Mouse (Mus musculus): ENCODE results near the gene Scyl1.

Gene Scyl1

DNA sequence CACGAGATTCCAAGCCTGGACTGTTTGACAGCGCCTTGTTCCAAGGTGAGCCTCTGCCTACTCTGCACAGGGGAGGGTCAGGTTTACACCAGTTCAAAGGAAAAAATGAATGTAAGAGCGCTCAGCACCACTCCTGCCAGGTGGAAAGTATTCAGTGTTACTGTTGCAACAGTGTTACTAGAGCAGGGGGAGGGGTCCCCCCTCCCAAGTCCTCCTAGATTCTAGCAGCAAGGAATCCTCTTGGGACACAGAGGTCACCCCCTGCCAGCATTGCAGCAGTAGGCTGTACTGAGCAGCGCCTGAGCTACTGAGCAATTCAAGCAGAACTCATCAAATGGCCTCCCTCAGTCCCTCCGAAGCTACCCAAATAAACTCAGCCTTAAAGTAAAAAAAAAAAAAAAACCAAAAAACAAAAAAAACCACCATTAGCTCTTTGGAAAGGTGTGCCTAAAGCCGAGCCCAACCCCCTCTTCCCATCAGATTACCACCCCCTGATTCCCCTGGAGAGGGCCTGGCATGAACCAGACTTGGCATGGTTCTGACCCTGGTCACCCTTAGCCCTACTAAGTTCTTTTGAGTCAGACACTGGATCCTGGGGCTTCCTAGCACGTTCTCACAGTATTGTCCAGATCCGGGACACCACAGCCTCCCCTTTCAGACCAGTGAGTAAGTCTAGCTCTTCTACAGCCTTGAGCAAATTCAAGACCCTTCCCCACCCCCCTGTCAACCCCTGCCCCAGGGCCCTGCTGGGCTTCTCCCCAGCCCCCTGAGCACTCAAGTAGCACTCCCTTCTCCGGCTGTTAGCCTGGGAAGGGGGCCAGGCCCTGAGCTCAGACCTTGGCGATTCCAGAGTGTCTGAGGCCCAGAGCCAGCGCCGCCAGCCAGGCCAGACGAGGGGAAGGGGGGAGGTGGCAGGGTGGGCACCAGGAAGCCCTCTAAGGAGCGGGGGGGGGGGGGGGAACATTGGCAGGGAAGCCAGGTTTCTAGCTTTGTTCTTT, 30.6 kb downstream of the Scyl1 start, which contains the start of gene Ltbp3:
TSS of gene Ltbp3 (plus strand) at position 585 of the 998 bp plus-strand sequence.
- DNase-seq: no peak

DNA sequence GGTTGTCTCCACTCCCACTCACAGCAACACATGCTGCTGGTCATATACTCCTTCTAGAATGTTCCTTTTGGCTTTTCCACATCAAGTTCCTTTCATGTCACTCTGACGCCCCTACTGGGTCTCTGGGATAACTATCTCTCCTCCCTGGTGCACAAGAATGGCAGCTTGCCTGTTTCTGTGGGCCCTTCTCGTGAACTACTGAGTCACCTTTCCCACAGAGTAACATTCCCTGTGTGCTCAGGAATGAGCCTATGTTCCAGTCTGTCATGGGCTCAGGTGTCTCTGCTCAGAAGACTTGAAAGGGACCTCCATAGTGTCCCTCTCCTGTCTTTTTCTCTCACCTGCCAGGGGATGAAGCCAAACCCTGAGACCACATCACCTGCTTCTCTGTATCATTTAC, 31.8 kb downstream of the Scyl1 start:
- DNase-seq: no peak

DNA sequence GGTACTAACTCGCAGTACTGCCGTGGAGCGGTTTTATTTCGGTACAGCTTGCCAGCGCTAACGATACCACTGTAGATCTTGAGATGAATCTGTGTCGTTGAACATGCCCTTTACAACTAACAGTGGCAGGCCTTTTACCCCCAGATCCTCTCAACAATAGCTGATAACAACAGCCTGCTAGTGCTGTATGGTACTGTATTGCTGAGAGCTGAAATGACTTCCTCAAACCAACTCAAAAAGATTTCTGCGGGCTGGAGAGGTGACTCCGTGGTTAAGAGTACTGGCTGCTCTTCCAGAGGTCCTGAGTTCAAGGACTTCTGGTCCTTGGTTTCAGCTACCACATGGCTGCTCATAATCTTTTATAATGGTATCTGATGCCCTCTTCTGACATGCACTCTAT, 36.9 kb downstream of the Scyl1 start:
- no peak for DNase-seq

DNA sequence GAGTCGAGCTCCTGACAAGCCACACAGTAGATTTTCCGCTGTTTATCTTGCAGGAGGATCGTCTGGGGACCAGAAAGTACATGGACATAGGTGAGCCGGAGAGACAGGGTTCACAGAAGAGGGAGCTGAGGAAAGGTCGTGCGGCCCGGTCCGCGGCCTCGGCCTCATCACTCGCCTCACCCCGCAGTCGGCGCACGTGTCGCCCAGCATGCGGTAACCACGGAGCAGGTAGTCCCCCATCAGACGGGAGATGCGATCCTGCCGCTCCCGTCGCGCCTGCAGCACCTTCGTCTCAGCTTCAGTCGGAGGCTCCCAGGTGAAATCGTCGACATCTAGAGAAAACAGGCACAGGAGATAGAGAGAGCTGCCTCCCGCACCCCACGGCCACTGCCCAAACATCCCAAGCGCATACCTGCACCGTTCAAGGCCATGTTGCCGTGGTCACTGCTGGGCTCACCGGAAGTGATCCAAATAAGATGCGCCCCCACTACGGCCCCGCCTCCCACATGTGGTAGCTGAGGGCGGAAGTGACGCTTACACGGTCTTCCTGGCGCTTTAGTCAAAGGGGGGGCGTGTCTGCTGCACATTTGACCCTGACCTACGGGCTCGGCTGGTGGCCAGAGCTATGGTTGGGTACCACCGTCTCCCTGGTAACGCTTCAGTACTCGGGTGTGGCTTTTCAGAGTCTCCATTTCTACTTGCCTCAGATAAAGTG, 39.8 kb downstream of the Scyl1 start:
- peak; percentile 95 to 96 for DNase-seq

DNA sequence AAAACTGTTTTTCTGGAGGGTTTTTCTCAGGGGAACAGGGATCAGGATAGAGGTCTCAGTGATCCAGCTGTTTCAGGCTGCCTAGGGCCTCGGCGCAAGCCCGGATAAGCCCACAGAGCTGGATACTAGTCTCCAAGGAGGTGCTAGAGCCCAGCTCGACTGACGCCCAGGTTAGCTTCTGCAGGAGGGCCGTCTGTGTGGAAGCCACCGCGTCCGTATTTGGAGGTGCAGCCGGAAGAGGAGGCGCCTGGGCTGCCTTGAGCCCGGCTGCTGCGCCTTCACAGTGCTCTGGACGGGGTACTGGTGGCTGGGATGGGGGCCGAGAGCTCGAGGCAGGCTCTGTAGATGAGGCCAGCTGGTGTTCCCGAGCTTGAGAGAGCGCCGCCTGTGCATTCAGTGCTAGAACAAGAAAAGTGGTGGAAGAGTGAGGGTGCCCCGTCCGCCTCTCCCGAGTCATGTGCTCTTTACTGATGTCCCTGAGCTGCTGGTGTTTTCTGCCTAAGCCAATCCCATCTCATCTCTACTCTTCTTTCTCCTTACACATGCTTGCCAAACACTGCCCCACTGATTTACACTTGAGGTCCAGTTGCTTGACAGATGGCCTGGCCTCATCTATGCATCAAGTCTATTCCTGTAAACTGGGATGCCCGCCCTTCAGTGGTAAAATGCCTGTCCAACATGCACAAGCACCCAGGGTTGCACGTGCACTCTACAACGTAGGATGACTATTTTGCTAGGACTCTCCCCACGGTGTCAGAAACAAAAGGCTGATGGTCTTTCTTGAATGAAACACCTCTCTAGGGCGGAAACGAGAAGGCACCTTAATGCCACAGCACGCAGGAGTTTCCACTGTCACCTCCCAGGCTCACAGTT, 40.7 kb downstream of the Scyl1 start:
- peak; percentile 38 to 40 for DNase-seq

DNA sequence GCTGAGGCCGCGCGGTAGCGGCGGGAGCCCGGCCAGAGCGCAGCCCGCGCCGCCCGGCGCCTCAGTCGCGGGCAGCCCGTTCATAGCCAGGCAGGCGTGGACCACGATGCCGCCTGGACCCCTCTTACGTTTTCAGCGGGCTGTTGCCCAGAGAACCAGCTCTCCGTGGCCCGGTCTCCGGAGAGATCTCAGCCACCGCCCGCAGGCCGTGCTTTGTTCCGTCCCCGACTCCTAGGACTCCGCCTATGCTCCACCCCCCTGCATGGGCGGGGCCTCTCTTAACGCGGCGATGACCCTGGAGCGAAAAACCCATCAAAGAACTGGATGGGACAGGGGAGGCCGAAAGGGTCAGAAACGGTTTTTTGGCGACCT, 41.8 kb downstream of the Scyl1 start, which contains the start of gene Fam89b:
TSS of gene Fam89b (minus strand) at position 210 of the 372 bp plus-strand sequence.
- DNase-seq: peak; percentile 91

DNA sequence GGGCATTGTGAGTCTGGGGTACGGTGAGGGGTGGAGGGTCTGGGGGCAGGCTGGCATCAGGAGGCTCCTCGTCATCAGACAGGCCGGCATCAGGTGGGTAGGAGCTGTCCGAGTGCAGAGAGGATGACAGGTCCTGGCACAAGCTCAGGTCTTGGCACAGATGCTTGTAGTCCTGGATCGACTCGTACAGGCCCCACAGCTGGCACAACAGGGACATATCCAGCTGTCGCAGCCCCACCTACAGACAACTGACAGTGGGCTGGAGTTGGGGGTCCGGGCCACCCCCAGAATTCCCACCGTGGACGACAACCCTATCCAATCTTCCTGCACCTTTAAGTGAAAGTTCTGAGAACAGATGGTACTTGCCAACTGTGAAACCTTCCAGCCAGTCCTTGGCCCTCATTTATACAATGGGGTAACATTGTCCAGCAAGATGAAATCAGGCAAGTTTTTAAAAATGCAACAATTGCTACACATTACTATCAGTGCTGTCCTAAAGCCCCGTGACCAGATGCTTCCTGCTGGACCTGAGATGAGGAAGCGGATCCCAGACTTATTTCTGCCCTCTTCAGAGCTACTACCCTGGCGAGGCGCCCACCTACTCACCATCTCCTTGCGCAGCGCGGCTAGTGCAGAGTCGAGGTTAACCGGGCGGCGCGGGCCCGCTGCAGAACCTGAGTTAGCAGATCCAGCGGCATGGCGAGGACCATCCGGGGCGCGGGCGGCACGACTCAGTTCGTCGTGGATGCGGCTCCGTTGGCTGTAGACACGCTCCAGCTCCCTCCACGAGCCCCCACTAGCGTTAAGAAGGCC, 42.4 kb downstream of the Scyl1 start:
- DNase-seq: peak in 1 of 2 experiments; percentile 27

DNA sequence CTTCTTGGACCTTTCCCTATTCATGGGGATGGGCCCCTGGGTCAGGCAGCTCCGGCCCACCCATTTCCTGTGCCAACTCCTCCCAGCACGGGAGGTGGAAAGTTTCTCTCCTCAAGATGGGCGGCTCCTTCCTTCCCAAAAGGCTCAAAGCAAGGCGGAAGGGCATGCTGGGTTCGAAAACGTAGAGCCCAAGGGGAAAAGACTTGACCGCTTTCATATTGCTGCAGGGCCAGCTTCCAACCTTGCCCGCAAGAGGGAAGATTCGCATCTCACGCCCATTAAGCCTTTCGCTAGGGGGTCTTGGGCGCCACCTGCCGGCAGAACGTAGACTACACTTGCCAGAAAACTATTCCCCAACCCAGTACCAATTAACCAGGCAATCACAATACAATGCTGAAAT, 43.5 kb downstream of the Scyl1 start:
- peak; percentile 93 to 94 for DNase-seq

DNA sequence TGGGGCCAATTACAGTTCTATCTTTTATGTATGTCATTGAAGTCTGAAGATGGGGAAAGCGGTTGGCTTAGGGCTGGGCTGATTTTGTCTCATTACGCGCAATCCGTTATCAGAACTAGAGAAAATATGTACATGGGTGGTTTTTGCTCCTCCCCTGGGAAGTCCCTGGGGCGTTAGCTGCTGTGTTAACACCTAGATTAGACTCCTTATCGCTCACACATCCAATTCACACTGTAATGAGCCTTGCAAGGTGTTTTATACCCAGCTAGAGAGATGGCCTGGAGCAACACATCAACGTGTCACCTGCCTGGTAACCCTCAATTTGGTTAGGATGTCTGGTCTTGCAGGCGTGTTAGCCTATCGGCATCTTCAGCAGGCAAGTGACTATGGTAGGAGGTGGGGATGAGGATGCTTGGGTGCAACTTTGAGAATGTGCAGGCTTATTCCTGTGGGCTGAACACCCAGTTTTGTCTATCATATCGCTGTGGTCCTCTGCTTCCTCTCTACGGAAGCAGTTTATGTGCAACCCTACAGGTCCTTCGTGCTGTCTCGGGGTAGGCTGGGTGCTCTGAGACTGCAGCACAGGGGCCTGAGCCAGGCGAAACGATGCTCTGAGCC, 44.1 kb downstream of the Scyl1 start:
- DNase-seq: peak; percentile 53 to 59

DNA sequence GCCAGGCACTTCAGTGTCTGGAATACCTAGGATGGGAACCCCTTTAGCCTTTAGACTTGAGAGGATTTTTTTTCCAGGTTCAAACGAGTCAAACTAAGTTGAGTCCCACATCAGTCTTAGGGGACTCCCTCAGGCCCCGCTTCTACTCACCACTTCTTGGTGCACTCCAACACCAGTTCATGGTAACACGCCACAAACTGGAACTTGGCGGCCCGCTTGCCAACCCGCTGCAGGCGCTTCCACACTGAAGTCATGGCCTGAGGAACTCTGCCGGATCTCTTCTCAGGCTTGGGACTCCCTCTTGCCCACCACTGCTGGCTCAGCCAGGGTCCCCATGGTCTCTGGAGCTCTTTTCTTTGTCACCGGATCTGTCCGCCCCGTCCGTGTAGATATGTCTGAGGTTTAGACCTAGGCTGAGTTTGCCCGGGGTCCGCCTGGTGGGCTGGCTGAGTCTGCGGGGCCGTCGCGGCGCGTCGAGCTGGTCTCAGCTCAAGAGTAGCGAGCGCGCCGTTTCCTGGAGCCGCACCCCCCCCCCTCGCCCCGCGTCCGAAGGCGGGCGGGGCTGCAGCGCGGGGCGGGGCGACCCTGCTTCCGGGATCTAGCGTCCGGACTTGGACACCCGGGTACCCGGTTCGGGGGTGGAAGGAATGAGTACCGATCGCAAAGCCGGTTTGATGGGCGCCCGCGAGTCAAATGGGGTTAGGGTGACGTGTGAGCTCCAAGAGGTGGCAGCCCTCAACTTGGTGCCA, 45.3 kb downstream of the Scyl1 start, which contains the start of gene Ehbp1l1:
TSS of gene Ehbp1l1 (minus strand) at position 551 of the 749 bp plus-strand sequence.
- DNase-seq: peak; percentile 73 to 74

DNA sequence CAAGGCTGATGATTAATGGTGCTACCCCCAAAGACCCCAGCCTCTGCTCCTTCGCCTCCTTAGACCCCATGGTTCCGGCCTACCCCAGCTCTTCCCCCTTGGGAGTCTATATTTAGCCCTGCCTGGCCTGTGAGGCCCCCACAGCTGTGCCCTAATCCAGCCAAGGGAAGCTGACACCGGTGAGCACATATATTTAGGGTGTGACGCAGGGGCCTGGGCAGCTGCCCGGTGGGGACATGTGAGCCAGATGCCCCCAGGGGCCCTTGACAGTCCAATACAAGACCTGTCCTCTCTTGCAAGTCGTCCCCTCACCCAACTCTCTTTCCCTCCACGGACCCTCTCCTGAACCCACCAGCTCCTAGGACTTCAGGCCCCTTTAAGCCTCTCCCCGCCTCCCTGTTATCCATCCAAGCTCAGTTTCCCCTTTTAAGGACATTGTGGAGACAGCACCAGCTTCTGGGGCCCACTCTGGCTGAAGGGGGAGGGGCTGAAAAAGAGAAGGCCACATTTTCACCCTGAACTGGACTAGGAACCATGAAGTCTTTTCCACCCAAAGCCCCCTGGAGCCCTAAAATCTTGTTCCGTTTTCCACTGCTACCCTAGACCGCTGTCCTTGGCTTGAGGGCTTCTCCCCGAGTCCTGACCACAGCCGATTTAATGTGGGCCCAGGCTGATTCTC, 46.1 kb downstream of the Scyl1 start:
- DNase-seq: peak in 1 of 2 experiments; percentile 19

DNA sequence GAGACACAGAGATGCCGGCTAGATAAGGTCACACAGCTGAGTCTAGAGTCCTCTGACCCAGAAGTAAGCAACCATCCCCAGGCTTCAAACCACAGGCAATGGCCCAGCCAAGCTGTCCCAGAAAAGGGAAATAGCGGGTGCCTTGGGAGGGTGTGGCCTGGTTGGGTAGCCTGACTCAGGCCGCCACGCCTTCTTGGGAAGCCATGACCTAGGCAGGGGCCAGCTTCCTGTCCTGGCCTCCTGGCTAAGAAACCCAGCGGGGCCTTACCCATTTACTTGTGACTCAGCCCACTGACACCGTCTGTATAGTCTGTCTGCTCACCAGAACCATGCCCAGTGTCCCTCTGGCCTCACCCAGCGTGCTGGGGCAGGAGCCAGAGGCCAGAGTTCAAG, 46.7 kb downstream of the Scyl1 start:
- peak; percentile 64 to 66 for DNase-seq

DNA sequence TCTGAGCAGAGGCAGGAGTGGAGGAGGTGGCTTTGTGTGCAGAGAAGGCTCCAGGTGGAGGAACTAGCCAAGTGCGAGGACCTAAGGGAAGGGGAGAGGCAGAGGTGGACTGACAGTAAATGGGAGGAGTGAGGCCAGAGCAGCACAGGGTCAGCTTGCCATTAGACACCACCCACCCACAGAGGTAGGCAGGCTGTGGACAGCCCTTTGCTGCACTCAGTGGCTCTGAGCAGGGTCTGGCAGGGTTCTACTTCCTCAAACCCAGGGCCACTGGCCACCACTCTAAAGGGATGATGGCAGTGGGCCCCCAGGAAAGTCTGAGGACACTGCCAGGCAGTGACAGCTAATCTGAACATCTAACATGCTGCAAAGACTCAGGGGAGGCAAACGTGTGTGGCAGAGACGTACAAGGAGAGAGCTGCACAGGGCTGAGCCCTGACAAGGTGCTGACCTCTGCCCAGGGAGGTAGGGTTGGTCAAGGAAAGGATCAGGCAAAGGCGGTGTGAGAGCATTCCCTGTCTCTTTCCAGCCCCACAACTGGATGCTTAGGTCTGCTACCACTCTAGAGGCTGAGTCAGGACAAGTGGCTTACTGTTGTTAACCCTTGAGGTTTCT, 47.2 kb downstream of the Scyl1 start:
- DNase-seq: no peak

DNA sequence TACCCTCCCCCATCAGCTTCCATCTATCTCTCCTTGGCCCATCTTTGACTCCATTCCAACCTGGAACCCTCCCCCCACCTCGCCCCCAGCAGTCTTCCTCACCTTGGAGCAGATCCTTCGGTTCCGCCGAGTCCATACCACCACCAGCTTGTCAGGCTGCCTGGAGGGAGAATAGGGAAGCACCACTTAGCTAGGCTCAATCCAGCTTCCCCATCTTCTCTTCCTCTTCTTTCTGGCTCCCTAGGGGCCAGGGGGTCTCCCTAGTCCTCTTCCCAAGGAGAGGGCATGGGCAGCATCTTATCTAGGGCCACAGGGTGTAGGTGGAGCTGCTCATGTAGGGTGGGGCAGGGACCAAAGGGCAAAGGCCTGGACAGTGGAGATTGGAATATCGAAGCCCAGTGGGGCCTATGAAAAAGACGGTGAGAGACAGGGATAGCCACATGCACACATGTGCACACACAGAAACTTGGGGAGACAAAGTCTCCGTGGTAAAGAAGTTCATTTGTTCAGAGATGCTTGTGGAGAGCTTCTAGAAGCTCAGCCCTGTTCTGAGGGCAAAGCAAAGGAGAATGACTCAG, 48.3 kb downstream of the Scyl1 start:
- DNase-seq: no peak

DNA sequence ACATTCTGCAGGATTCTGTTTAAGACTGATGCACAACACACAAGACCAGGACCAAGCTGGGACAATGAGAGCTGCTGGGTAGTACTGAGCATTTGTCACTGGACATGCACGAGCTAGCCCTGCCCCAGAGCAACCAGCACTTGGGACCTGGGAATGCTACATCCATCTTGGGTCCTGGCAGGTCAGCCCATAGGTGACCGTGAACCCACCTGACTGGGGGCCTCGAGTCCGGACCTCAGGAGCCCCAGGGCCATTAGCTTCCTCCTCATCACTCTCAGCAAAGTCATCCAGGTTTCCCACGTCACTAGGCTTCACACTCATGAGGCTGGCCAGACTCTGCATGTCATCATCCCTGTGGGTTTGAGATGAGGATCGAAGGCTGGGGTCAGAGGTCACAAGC, 50.0 kb downstream of the Scyl1 start:
- no peak for DNase-seq

DNA sequence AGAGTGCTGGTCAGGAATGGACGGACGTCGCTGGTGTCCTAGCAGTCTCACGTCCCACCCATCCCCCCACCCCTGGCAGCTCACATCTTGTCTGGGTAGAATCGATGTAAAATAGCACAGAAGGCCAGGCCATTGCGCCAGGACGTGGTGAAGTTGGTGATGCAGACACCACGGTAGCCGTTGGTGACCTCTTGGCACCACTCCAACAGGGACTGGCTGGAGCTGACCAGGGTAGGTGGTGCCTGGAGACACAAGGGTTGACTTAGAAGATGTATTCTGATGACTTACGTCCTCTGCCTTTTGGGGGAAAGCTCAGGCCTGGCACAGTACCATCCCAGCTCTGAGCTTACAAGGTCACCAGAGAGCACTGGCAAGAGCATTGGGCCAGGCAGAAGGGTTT, 54.3 kb downstream of the Scyl1 start:
- no peak for DNase-seq

DNA sequence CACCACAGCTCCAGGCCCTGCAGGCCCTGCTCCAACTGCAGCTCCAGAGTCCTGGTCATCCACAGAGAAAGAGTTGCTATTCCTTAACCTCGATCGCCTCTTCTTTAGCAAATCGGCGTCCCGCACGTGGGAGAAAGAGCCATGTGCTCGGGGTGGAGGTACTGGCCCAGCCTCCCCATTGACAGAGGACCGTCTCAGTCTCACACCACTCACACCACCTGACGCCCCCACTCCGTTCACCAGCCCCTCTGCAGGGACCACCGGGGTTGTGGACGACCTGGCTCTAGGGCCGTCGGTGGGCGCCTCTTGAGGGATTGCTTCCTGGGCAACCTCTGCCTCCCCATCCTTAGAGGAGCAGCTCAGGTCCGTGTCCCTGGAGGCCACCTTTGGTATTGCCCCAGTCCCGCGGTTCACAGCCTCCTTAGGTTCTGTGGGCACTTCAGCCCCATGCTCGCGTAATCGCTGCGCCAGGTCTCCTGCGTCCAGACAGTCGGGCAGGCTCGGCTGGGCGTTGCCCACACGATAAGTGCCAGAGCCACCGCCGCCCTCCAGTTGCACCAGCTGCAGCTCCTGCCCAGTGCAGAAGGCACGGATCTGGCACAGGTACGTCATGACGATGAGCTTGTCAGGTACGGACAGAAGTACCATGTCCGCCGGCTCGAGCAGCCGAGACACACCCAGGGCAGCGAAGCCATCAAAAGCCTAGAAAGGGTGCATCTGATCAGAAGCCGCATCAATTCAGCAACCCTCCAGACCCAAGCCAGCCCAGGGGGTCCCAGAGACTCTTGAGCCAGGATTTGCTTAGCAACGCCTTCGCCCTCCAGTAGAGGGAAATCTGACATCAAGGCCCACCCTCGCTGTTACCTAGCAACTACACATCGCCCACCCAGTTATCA, 55.2 kb downstream of the Scyl1 start:
- DNase-seq: peak; percentile 18 to 27

DNA sequence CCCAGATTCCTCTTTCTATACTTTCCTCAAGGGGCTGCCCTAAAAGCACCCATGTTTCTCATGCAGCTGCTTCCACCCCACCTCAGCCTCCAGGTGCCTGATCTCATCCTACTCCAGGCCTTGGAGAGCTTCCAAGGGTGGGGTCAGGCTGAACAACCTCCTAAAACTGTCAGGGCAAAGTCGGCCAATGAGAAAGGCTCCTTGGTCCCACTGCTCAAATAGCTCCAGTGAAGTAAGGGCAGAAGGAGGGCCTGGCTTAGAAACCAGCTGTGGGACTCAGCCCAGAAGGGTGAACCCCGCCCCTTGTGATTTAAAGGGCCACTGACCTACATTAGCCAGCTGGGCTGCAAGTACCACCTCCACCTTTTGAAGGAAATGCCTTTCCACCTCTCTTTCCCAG, 57.5 kb downstream of the Scyl1 start:
- no peak for DNase-seq

Measured in B cell, adult 2 months (primary cell).